Mouse (Mus musculus) C3H10T1/2 (cell line): Measurements from ENCODE around the gene Mypop. TPM values are rescaled to one million over a fixed set of nuclear protein-coding genes. Genes with fewer than 3 reads are reported as not detected.

Experiments
- polyA plus RNA-seq, 2 experiments: library from polyadenylated mRNA; unstranded; fragments of >200 nt; fragmentation: generic; extraction: Trizol; gene quantifications; one replicate each; pipeline ENCODE4 v1.2.1; 2012; ENCODE audit warnings: missing spikeins in 2 of 2

Mypop gene
- polyA plus RNA-seq: 10 to 100 TPM; 12.3 to 25.1 TPM

DNA sequence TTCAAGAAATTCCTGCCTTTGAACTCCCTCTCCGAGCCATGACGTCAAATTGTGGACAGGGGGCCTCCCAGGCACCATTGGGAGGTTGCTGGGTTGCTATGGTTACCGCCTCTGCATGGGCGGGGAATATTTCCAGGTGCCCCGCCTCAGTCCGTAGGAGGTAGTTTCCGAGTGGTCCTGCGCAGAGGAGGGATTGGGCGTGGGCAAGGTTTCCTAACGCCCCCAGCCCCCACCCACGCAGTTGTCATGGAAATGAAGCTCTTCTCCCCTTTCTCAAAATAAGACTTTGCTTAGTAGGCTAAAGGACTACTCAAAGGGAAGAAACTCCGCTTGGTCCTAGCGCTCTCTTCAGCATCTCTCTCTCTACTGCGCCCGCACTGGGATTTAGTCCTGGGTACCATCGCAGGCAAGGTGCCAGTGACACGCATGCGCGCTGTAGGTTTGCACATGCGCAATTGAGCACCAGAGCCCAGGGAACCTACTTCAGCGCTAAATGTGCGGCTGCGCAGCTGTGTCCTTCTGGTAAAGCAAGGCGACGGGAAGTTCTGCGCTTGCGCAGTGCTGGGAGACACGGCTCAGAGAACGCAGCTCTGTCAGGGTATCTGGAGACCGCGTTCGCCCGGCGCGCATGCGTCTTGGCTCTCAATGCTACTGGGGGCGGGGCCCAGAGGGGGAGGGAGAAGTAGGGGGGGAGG, at the start of gene Mypop:
TSS of gene Mypop (plus strand) at position 645 of the 695 bp plus-strand sequence.

DNA sequence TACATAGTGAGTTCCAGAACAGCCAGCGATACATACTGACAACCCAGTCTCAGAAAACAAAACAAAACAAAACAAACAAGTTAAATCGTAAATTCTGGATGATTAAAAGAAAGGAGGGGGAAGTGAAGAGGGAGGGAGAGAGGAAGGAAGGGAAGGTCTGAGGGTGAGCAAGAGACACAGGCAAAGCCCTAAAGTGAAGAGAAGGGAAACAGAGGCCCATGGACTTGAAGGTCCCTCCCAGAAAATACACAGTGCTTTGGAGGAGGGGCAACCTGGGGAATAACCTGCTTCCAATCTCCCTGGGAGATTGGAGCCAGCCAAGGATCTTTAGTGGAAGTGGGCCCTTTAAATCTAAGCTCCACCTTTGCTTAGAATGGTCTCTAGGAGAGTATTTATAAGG, 3.9 kb upstream of the Mypop start, which contains the start of gene Nanos2:
TSS of gene Nanos2 (plus strand) at position 301 of the 400 bp plus-strand sequence.

DNA sequence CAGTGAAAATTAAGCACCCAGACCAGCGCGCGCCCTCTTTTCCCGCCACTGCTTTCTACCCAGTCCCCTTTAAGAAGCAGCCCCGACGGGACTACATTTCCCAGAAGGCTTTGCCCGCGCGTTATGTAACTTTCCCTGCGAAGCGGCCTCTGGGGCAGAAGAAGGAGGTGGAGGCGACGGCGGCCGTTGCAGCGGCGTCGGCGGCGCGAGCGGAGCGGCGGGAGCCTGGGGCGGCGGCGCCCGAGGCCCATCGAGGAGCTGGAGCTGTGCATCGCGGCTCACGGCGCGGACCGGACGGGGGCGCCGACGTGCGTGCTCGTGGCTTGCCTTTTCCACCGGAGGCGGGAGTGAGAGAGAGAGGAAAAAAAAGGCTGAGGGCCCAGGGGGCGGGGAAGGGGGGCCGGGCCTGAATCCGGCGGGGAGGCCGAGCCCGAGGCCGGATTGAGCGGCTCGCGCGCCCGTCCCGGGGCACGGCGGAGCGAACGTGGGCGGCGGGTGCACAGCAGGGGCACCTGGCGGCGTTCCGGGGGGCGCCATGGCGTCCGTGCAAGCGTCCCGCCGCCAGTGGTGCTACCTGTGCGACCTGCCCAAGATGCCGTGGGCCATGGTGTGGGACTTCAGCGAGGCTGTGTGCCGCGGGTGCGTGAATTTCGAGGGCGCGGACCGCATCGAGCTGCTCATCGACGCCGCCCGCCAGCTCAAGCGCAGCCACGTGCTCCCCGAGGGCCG, 13.0 kb downstream of the Mypop start, which contains the start of gene Irf2bp1:
TSS of gene Irf2bp1 (plus strand) at position 143 of the 729 bp plus-strand sequence.

DNA sequence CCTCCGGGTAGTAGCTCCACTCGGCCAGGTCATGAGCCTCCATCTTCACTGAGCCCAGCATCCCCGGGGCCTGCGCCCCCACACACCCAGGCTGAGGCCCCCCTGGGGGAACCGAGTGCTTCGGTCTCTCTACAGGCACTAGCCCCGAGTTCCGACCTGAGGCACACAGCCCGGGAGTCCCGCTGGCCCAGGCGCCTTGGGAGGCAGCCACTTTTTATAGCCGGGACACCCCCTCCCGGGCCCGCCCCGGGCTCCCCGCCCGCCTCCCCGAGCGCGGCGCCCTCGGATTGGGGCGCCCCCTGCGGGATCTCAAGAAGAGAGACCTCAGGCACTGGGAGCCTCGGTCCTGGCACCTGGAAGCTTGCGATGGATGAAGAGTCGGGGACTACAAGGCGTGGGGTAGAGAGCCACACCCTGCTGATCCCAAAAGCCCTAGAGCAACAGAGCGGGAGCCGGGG, 32.3 kb downstream of the Mypop start, which contains the start of gene Foxa3:
TSS of gene Foxa3 (minus strand) at position 182 of the 458 bp plus-strand sequence.

DNA sequence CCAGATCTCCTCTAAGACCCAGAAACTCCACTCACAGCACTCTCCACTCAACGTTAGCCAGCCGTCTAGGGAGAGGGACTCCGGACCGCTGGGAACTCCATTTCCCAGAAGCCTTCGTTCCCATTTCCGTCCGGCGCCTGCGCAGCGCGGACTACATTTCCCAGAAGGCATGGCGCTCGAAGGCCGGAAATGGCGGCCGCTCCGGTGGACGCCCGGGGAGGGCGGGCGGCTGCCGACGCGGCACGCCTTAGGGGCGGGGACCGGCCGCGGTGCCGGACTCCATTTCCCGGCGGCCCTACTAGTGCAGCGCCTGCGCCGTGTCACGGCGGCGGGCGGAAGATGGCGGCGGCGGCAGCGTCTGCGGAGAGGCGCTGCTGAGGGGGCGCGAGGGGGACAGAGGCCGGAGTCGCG, 33.1 kb downstream of the Mypop start, which contains the start of gene Sympk:
TSS of gene Sympk (plus strand) at position 282 of the 411 bp plus-strand sequence.

Other genes starting within 250 kb of the Mypop start
- not detected for gene Psg19, start 192.7 kb upstream of the Mypop start, polyA plus RNA-seq
- not detected for gene Psg17, start 169.6 kb upstream of the Mypop start, polyA plus RNA-seq
- 1 to 10 TPM in 1 of 2 experiments, under 1 TPM in 1; 0.04 to 2.0 TPM for gene Mill2, start 151.3 kb upstream of the Mypop start, polyA plus RNA-seq
- under 1 TPM; 0.11 to 0.40 TPM for gene Pglyrp1, start 119.9 kb upstream of the Mypop start, polyA plus RNA-seq
- 10 to 100 TPM; 10.0 to 22.1 TPM for gene Ccdc61, start 80.8 kb upstream of the Mypop start, polyA plus RNA-seq
- gene Nova2, start 65.4 kb upstream of the Mypop start, polyA plus RNA-seq: under 1 TPM; 0.04 to 0.15 TPM
- not detected for gene Nanos2, start 3.8 kb upstream of the Mypop start, polyA plus RNA-seq
- 10 to 100 TPM; 40.5 to 48.4 TPM for gene Irf2bp1, start 12.8 kb downstream of the Mypop start, polyA plus RNA-seq
- gene Foxa3, start 32.3 kb downstream of the Mypop start, polyA plus RNA-seq: under 1 TPM; 0.04 to 0.06 TPM
- 100 to 1,000 TPM in 1 of 2 experiments, 10 to 100 TPM in 1; 85.0 to 109 TPM for gene Sympk, start 33.1 kb downstream of the Mypop start, polyA plus RNA-seq
- gene Rsph6a, start 63.4 kb downstream of the Mypop start, polyA plus RNA-seq: under 1 TPM; 0.08 to 0.26 TPM
- 10 to 100 TPM; 39.5 to 50.7 TPM for gene Dmwd, start 85.0 kb downstream of the Mypop start, polyA plus RNA-seq
- 10 to 100 TPM; 23.1 to 40.3 TPM for gene Dmpk, start 92.6 kb downstream of the Mypop start, polyA plus RNA-seq
- 10 to 100 TPM in 1 of 2 experiments, 1 to 10 TPM in 1; 3.1 to 18.0 TPM for gene Six5, start 103.3 kb downstream of the Mypop start, polyA plus RNA-seq
- not detected for gene Gm4969, start 127.1 kb downstream of the Mypop start, polyA plus RNA-seq
- 1 to 10 TPM; 3.9 to 9.2 TPM for gene Fbxo46, start 128.6 kb downstream of the Mypop start, polyA plus RNA-seq
- gene Qpctl, start 158.0 kb downstream of the Mypop start, polyA plus RNA-seq: 1 to 10 TPM; 4.7 to 6.0 TPM
- gene Snrpd2, start 158.5 kb downstream of the Mypop start, polyA plus RNA-seq: 100 to 1,000 TPM; 214 to 583 TPM
- gene Gipr, start 174.9 kb downstream of the Mypop start, polyA plus RNA-seq: under 1 TPM; 0.02 to 0.15 TPM
- under 1 TPM in 1 of 2 experiments, not detected in 1; 0.02 TPM for gene Eml2, start 185.2 kb downstream of the Mypop start, polyA plus RNA-seq
- under 1 TPM; 0.05 to 0.14 TPM for gene Gpr4, start 221.3 kb downstream of the Mypop start, polyA plus RNA-seq
- 10 to 100 TPM; 22.3 to 24.0 TPM for gene Opa3, start 237.1 kb downstream of the Mypop start, polyA plus RNA-seq